Mouse (Mus musculus) midbrain, postnatal 0 days (tissue): ENCODE measurements around the gene Rngtt. TPM values are rescaled to one million over a fixed set of nuclear protein-coding genes. Genes with fewer than 3 reads are reported as not detected.
"Not testable (repeated sequence)": the region's sequence is repeated elsewhere in the genome, so short reads cannot be mapped to it uniquely, and the experiment has no call there.

Source experiments
- ATAC-seq: fragments of 200-750 bp; cut with Nextera tagmentation; 2 replicates; pipeline ENCODE4 v1.8.0; 2017; ENCODE audit warnings: moderate number of reproducible peaks, mild to moderate bottlenecking, moderate TSS enrichment, moderate library complexity; ENCODE audit not compliant: low FRiP score
- DNase-seq: peaks from one replicate; pipeline ENCODE4 v3.0.0-alpha.2; 2015; ENCODE audit warnings: low spot score
- H3K27ac ChIP-seq: fragments of 300-500 bp; sonication (generic); 2 replicates; pipeline ENCODE4 v1.5.1; 2014; ENCODE audit warnings: low read depth, mild to moderate bottlenecking, low read length, mixed read lengths
- H3K27me3 ChIP-seq: fragments of 300-500 bp; sonication (generic); 2 replicates; pipeline ENCODE4 v1.6.1; 2014; ENCODE audit warnings: low read length, control low read depth, mixed read lengths; ENCODE audit not compliant: insufficient read depth
- H3K36me3 ChIP-seq: fragments of 300-500 bp; sonication (generic); 2 replicates; pipeline ENCODE4 v1.6.1; 2014; ENCODE audit warnings: low read length, control low read depth, mixed read lengths; ENCODE audit not compliant: insufficient read depth
- H3K4me1 ChIP-seq: fragments of 300-500 bp; sonication (generic); 2 replicates; pipeline ENCODE4 v1.6.1; 2014; ENCODE audit warnings: mild to moderate bottlenecking, control low read depth, antibody characterized with exemption, low read length, mixed read lengths; ENCODE audit not compliant: insufficient read depth
- H3K4me2 ChIP-seq: fragments of 300-500 bp; sonication (generic); 2 replicates; pipeline ENCODE4 v1.6.1; 2014; ENCODE audit warnings: low read depth, mild to moderate bottlenecking, low read length, mixed read lengths; ENCODE audit not compliant: poor library complexity, severe bottlenecking
- H3K4me3 ChIP-seq: fragments of 300-500 bp; sonication (generic); 2 replicates; pipeline ENCODE4 v1.5.1; 2014; ENCODE audit warnings: low read depth, mild to moderate bottlenecking, low read length, moderate library complexity
- H3K9ac ChIP-seq: fragments of 300-500 bp; sonication (generic); replicated peaks from 2 replicates; pipeline ENCODE4 v1.6.1; 2014; ENCODE audit warnings: mild to moderate bottlenecking, low read length, moderate library complexity, mixed read lengths; ENCODE audit not compliant: poor library complexity, severe bottlenecking
- H3K9me3 ChIP-seq: fragments of 300-500 bp; sonication (generic); 2 replicates; pipeline ENCODE4 v1.6.1; 2016; ENCODE audit warnings: low read length, control low read depth
- CTCF ChIP-seq: IDR thresholded peaks from 2 replicates; pipeline ENCODE4 v1.5.1; 2016; ENCODE audit warnings: antibody characterized with exemption, mild to moderate bottlenecking
- WGBS: fragments of 180-500 bp; shearing (Covaris S2); extraction: QIAGEN DNeasy Blood & Tissue Kit; methylation state at CpG from one replicate; pipeline ENCODE4 v1.1.7; 2014; 5-methylcytosine and 5-hydroxymethylcytosine counted together
- polyA plus RNA-seq: library from polyadenylated mRNA; unstranded; fragments of >200 nt; fragmentation: Nextera tagmentation; extraction: Ambion mirVana; gene quantifications from 2 replicates; pipeline ENCODE4 v1.2.1, GENCODE M21; 2015
- total RNA-seq: library from RNA; depleted of rRNA; stranded (reverse); fragments of >200 nt; gene quantifications from 2 replicates; pipeline ENCODE4 v1.2.3, GENCODE M21; 2014

Rngtt gene
- total and polyA plus RNA-seq, 2 experiments from 2014 or later: 16.1 to 16.8 TPM

GRCm38 (mm10) chr4:33303057-33303456 is 7.1 kb upstream of the Rngtt start:
- WGBS: 92% methylated on average over 1 of the region's 1 CpGs
- no peak overlapping the region for H3K4me3 ChIP-seq
- H3K4me2 ChIP-seq: no peak overlapping the region
- no peak for ATAC-seq
- H3K4me1 ChIP-seq: no peaks in the 10 kb centered on the region
- no peaks in the 10 kb centered on the region for H3K9me3 ChIP-seq
- no peak for DNase-seq
- H3K27ac ChIP-seq: no peak overlapping the region
- TF ChIP-seq CTCF: no peak
- no peak overlapping the region for H3K9ac ChIP-seq
- no peaks in the 10 kb centered on the region for H3K36me3 ChIP-seq
- no peaks in the 10 kb centered on the region for H3K27me3 ChIP-seq

GRCm38 (mm10) chr4:33307146-33307545 is 3.0 kb upstream of the Rngtt start:
- Histone ChIP-seq H3K27ac (no peak overlapping the region), H3K4me3 (no peak overlapping the region), H3K36me3 (0 out of 2 replicates have a peak, but pooled peaks cover 3% of the 10 kb centered on the region), H3K4me1 (no peaks in the 10 kb centered on the region), H3K4me2 (no peak overlapping the region), H3K9ac (no peak overlapping the region), H3K9me3 (no peaks in the 10 kb centered on the region), H3K27me3 (no peaks in the 10 kb centered on the region)
- no peak for ATAC-seq
- TF ChIP-seq CTCF: 0 out of 2 replicates have a peak, but pooled peaks have one; percentile 6
- WGBS: 79% methylated on average over 4 of the region's 4 CpGs
- no peak for DNase-seq

GRCm38 (mm10) chr4:33310840-33311437 is 828 bp downstream of the Rngtt start:
- Histone ChIP-seq H3K4me2 (peak overlapping the region; percentile 75), H3K27ac (no peak overlapping the region), H3K9me3 (no peaks in the 10 kb centered on the region), H3K9ac (peak overlapping the region; percentile 70; the same call in 1 of the 2 replicates), H3K4me3 (peak overlapping the region; percentile 73), H3K27me3 (no peaks in the 10 kb centered on the region), H3K36me3 (0 out of 2 replicates have a peak, but pooled peaks cover 3% of the 10 kb centered on the region), H3K4me1 (no peaks in the 10 kb centered on the region)
- ATAC-seq (no peak), DNase-seq (no peak)
- 20% methylated on average over 12 of the region's 12 CpGs for WGBS
- TF ChIP-seq CTCF: no peak

- H3K4me1 ChIP-seq, H3K9me3 ChIP-seq, H3K4me2 ChIP-seq, H3K36me3 ChIP-seq, H3K27me3 ChIP-seq, ATAC-seq, DNase-seq, H3K9ac ChIP-seq, H3K27ac ChIP-seq, H3K4me3 ChIP-seq: not testable (repeated sequence)
- 95% methylated on average over 6 of the region's 8 CpGs for WGBS
These were observed 4.0 kb downstream of the Rngtt start for GRCm38 (mm10) chr4:33314150-33314549.

- ATAC-seq (no peak), DNase-seq (no peak)
- 92% methylated on average over 5 of the region's 5 CpGs for WGBS
- Histone ChIP-seq H3K4me2 (no peak overlapping the region), H3K4me3 (no peak overlapping the region), H3K4me1 (no peaks in the 10 kb centered on the region), H3K9me3 (no peaks in the 10 kb centered on the region), H3K9ac (no peak overlapping the region), H3K27ac (no peak overlapping the region), H3K27me3 (no peaks in the 10 kb centered on the region), H3K36me3 (0 out of 2 replicates have a peak, but pooled peaks cover 3% of the 10 kb centered on the region)
- TF ChIP-seq CTCF: no peak
These were observed 5.7 kb downstream of the Rngtt start for GRCm38 (mm10) chr4:33315840-33316239.

DNA sequence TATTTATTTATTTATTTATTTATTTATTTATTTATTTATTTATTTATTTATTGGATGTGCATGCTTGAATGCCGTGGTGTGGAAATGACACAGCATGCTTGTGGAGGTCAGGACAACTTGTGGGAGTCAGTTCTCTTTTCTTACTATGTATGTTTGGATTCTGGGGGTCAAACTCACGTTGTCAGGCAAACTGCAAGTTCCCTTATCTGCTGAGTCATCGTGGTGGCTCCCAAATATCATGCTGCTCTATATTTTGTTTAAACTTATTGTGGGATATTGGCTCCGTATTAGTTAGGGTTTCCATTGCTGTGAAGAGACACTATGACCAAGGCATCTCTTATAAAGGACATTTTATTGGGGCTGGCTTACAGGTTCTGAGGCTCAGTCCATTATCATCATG is 21.0 kb downstream of the Rngtt start:
- no peak for TF ChIP-seq CTCF
- 94% methylated on average over 4 of the region's 4 CpGs for WGBS
- Histone ChIP-seq H3K9ac (no peak overlapping the region), H3K36me3 (peaks cover 15% of the 10 kb centered on the region; the same call in 1 of the 2 replicates), H3K27ac (no peak overlapping the region), H3K27me3 (no peaks in the 10 kb centered on the region), H3K4me3 (no peak overlapping the region), H3K4me1 (no peaks in the 10 kb centered on the region), H3K4me2 (no peak overlapping the region), H3K9me3 (no peaks in the 10 kb centered on the region)
- ATAC-seq: no peak
- no peak for DNase-seq
